Mouse (Mus musculus): ENCODE measurements around the gene Il1rap. TPM values are rescaled to one million over a fixed set of nuclear protein-coding genes. Genes with fewer than 3 reads are reported as not detected.

Gene Il1rap
- polyA plus RNA-seq, 1 experiment from 2014 or later: 5.5 TPM

- H3K9ac ChIP-seq (replicated peaks; ENCODE audit: low read depth, low read length): no peak overlapping the region
- H3K4me3 ChIP-seq (replicated peaks; ENCODE audit: low read length): no peak overlapping the region
- no peaks in the 10 kb centered on the region for H3K9me3 ChIP-seq (ENCODE audit: control insufficient read depth, low read length)
- no peak overlapping the region for H3K27ac ChIP-seq (ENCODE audit: low read length)
- no peaks in the 10 kb centered on the region for H3K4me1 ChIP-seq (replicated peaks; ENCODE audit: control insufficient read depth, insufficient read depth, low read length)
- H3K4me2 ChIP-seq (ENCODE audit: low read length): no peak overlapping the region
- H3K27me3 ChIP-seq (replicated peaks; ENCODE audit: control insufficient read depth, insufficient read depth, low read length): no peaks in the 10 kb centered on the region
- no peak for ATAC-seq
- no peaks in the 10 kb centered on the region for H3K36me3 ChIP-seq (ENCODE audit: control insufficient read depth, insufficient read depth)
Observed at GRCm38 (mm10) chr16:26569387-26569978, 12.0 kb upstream of the Il1rap start.

- Histone ChIP-seq H3K4me3 (replicated peaks; ENCODE audit: low read length) (no peak overlapping the region), H3K27me3 (replicated peaks; ENCODE audit: control insufficient read depth, insufficient read depth, low read length) (0 out of 2 replicates have a peak, but pooled peaks cover 2% of the 10 kb centered on the region), H3K4me2 (ENCODE audit: low read length) (no peak overlapping the region), H3K4me1 (replicated peaks; ENCODE audit: control insufficient read depth, insufficient read depth, low read length) (no peaks in the 10 kb centered on the region), H3K9ac (replicated peaks; ENCODE audit: low read depth, low read length) (no peak overlapping the region), H3K36me3 (ENCODE audit: control insufficient read depth, insufficient read depth) (no peaks in the 10 kb centered on the region), H3K27ac (ENCODE audit: low read length) (no peak overlapping the region), H3K9me3 (ENCODE audit: control insufficient read depth, low read length) (no peaks in the 10 kb centered on the region)
- ATAC-seq: no peak
- 92% methylated on average over 2 of the region's 2 CpGs for WGBS
Observed at GRCm38 (mm10) chr16:26571836-26572235, 9.7 kb upstream of the Il1rap start.

- Histone ChIP-seq H3K4me3 (replicated peaks; ENCODE audit: low read length) (no peak overlapping the region), H3K27me3 (replicated peaks; ENCODE audit: control insufficient read depth, insufficient read depth, low read length) (0 out of 2 replicates have a peak, but pooled peaks cover 2% of the 10 kb centered on the region), H3K4me2 (ENCODE audit: low read length) (no peak overlapping the region), H3K27ac (ENCODE audit: low read length) (no peak overlapping the region), H3K9me3 (ENCODE audit: control insufficient read depth, low read length) (no peaks in the 10 kb centered on the region), H3K9ac (replicated peaks; ENCODE audit: low read depth, low read length) (no peak overlapping the region), H3K4me1 (replicated peaks; ENCODE audit: control insufficient read depth, insufficient read depth, low read length) (no peaks in the 10 kb centered on the region), H3K36me3 (ENCODE audit: control insufficient read depth, insufficient read depth) (no peaks in the 10 kb centered on the region)
- ATAC-seq: no peak
- WGBS: 90% methylated on average over 5 of the region's 5 CpGs
Observed at GRCm38 (mm10) chr16:26574173-26574572, 7.3 kb upstream of the Il1rap start.

DNA sequence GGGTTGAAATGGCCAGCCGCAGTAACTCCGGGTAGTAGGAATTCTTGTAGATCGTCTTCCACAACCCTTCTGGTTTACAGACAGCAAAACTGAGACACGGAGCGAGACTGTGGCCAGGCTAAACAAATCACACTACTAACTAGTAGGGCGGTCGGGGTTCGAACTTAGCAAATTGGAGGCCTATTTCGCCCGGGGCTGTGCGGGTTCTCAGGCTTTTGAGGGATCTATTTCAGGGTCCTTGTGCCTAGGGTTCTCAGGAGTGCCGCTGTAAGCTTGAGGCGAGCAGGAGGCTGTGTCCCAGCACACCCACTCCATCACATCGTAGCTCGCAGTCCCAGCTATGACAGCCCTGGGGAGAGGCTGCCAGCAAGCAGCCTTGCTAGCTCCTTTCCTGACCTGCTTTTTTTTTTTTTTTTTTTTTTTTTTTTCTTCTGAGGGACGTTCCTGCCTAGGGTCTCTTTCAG lies 441 bp downstream of the Il1rap start:
- ATAC-seq: peak; percentile 57
- Histone ChIP-seq H3K9ac (replicated peaks; ENCODE audit: low read depth, low read length) (peak overlapping the region; percentile 60), H3K9me3 (ENCODE audit: control insufficient read depth, low read length) (no peaks in the 10 kb centered on the region), H3K4me1 (replicated peaks; ENCODE audit: control insufficient read depth, insufficient read depth, low read length) (peaks cover 2% of the 10 kb centered on the region; the same call in 1 of the 2 replicates), H3K4me2 (ENCODE audit: low read length) (peak overlapping the region; percentile 74), H3K27ac (ENCODE audit: low read length) (no peak overlapping the region), H3K27me3 (replicated peaks; ENCODE audit: control insufficient read depth, insufficient read depth, low read length) (no peaks in the 10 kb centered on the region), H3K36me3 (ENCODE audit: control insufficient read depth, insufficient read depth) (no peaks in the 10 kb centered on the region), H3K4me3 (replicated peaks; ENCODE audit: low read length) (peak overlapping the region; percentile 50)
- under 1% methylated on average over 16 of the region's 16 CpGs for WGBS

GRCm38 (mm10) chr16:26585806-26586205 lies 4.3 kb downstream of the Il1rap start:
- no peak overlapping the region for H3K4me2 ChIP-seq (ENCODE audit: low read length)
- H3K4me1 ChIP-seq (replicated peaks; ENCODE audit: control insufficient read depth, insufficient read depth, low read length): peaks cover 2% of the 10 kb centered on the region; the same call in 1 of the 2 replicates
- no peak overlapping the region for H3K9ac ChIP-seq (replicated peaks; ENCODE audit: low read depth, low read length)
- no peak overlapping the region for H3K4me3 ChIP-seq (replicated peaks; ENCODE audit: low read length)
- H3K27me3 ChIP-seq (replicated peaks; ENCODE audit: control insufficient read depth, insufficient read depth, low read length): no peaks in the 10 kb centered on the region
- ATAC-seq: no peak
- no peaks in the 10 kb centered on the region for H3K9me3 ChIP-seq (ENCODE audit: control insufficient read depth, low read length)
- H3K27ac ChIP-seq (ENCODE audit: low read length): no peak overlapping the region
- WGBS: 92% methylated on average over 5 of the region's 5 CpGs
- H3K36me3 ChIP-seq (ENCODE audit: control insufficient read depth, insufficient read depth): no peaks in the 10 kb centered on the region

DNA sequence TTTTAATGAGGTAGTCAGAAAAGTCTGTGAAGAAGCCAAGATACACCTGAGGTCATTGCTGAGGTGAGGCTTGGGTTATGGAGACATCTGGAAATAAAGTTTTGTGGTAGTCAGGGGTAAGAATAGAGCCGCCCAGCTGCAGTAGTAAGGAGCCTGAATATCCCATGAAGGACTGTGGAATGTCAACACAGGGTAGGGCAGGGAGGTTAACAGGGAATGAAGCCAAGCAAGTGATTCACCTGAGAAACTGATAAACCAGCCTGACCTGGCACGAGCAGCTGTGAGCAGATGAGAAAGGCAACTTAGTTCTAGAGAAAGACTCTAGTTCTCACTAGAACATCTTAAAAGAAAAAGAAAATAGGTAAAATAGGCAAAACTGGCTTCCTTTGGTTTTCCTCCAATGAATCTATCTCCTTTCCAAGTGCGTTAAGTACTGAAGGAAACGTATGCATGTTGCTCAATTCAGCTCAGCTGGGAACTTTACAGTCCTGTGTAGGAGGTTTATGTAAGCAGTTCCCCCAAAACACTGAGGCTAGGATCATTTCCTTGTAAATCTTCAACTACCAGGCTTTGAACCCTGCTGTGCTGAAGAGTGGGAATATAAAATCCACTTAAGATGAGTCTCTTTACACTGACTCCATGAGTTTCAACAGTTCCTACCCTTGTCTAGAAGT lies 9.5 kb downstream of the Il1rap start:
- Histone ChIP-seq H3K27me3 (replicated peaks; ENCODE audit: control insufficient read depth, insufficient read depth, low read length) (no peaks in the 10 kb centered on the region), H3K9ac (replicated peaks; ENCODE audit: low read depth, low read length) (no peak overlapping the region), H3K4me3 (replicated peaks; ENCODE audit: low read length) (no peak overlapping the region), H3K4me1 (replicated peaks; ENCODE audit: control insufficient read depth, insufficient read depth, low read length) (no peaks in the 10 kb centered on the region), H3K27ac (ENCODE audit: low read length) (no peak overlapping the region), H3K36me3 (ENCODE audit: control insufficient read depth, insufficient read depth) (no peaks in the 10 kb centered on the region), H3K4me2 (ENCODE audit: low read length) (no peak overlapping the region), H3K9me3 (ENCODE audit: control insufficient read depth, low read length) (no peaks in the 10 kb centered on the region)
- 84% methylated on average over 4 of the region's 4 CpGs for WGBS
- no peak for ATAC-seq

GRCm38 (mm10) chr16:26596440-26596839 lies 14.9 kb downstream of the Il1rap start:
- H3K27me3 ChIP-seq (replicated peaks; ENCODE audit: control insufficient read depth, insufficient read depth, low read length): no peaks in the 10 kb centered on the region
- ATAC-seq: peak; percentile 70
- 23% methylated on average over 7 of the region's 7 CpGs for WGBS
- H3K9me3 ChIP-seq (ENCODE audit: control insufficient read depth, low read length): no peaks in the 10 kb centered on the region
- no peaks in the 10 kb centered on the region for H3K4me1 ChIP-seq (replicated peaks; ENCODE audit: control insufficient read depth, insufficient read depth, low read length)
- no peak overlapping the region for H3K4me3 ChIP-seq (replicated peaks; ENCODE audit: low read length)
- H3K4me2 ChIP-seq (ENCODE audit: low read length): no peak overlapping the region
- H3K36me3 ChIP-seq (ENCODE audit: control insufficient read depth, insufficient read depth): no peaks in the 10 kb centered on the region
- no peak overlapping the region for H3K27ac ChIP-seq (ENCODE audit: low read length)
- no peak overlapping the region for H3K9ac ChIP-seq (replicated peaks; ENCODE audit: low read depth, low read length)

- no peak for ATAC-seq
- Histone ChIP-seq H3K36me3 (ENCODE audit: control insufficient read depth, insufficient read depth) (no peaks in the 10 kb centered on the region), H3K9ac (replicated peaks; ENCODE audit: low read depth, low read length) (no peak overlapping the region), H3K27me3 (replicated peaks; ENCODE audit: control insufficient read depth, insufficient read depth, low read length) (no peaks in the 10 kb centered on the region), H3K27ac (ENCODE audit: low read length) (no peak overlapping the region), H3K9me3 (ENCODE audit: control insufficient read depth, low read length) (no peaks in the 10 kb centered on the region), H3K4me2 (ENCODE audit: low read length) (no peak overlapping the region), H3K4me1 (replicated peaks; ENCODE audit: control insufficient read depth, insufficient read depth, low read length) (no peaks in the 10 kb centered on the region), H3K4me3 (replicated peaks; ENCODE audit: low read length) (no peak overlapping the region)
- WGBS: 80% methylated on average over 7 of the region's 7 CpGs
Observed at GRCm38 (mm10) chr16:26597307-26597706, 15.8 kb downstream of the Il1rap start.

DNA sequence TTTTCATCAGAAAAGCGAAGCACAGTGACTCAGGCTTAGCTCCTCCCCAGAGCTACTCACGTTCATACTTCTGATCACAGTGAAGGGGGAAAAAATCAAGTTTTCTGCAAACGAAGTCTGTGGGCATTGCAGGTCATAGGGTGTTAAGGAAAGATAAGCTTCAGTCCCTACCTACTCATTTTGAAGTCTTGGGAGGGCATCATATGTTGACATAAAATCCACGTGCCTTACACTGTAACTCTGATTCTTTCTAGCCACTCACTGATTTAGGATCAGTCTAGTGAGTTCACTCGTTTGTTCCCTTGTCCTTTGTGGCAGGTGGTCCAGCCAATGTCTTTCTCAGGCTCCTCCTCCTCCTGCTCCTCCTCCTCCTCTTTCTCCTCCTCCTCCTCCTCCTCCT lies 17.1 kb downstream of the Il1rap start:
- no peak overlapping the region for H3K27ac ChIP-seq (ENCODE audit: low read length)
- H3K36me3 ChIP-seq (ENCODE audit: control insufficient read depth, insufficient read depth): no peaks in the 10 kb centered on the region
- no peaks in the 10 kb centered on the region for H3K4me1 ChIP-seq (replicated peaks; ENCODE audit: control insufficient read depth, insufficient read depth, low read length)
- no peak overlapping the region for H3K4me2 ChIP-seq (ENCODE audit: low read length)
- H3K4me3 ChIP-seq (replicated peaks; ENCODE audit: low read length): no peak overlapping the region
- 80% methylated on average over 5 of the region's 5 CpGs for WGBS
- H3K9ac ChIP-seq (replicated peaks; ENCODE audit: low read depth, low read length): no peak overlapping the region
- no peak for ATAC-seq
- H3K27me3 ChIP-seq (replicated peaks; ENCODE audit: control insufficient read depth, insufficient read depth, low read length): no peaks in the 10 kb centered on the region
- no peaks in the 10 kb centered on the region for H3K9me3 ChIP-seq (ENCODE audit: control insufficient read depth, low read length)
